Mouse (Mus musculus): ENCODE data around the gene Alg12.

DNA sequence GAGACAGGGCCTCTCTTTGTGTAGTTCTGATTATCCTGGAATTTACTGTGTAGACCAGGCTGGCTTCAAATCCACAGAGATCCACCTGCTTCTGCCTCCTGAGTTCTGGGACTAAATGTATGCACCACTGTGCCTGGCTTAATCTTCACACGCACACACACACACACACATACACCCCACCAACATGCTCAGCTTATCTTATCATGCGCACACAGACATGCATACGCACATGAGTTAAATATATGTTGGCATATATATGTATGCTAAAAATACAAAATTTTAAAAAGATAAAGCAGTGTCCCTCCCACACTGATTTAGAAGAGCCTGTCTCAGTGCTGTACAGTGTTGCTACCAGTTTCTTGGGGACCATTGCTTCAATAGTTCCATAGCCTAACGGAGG is 57.6 kb downstream of the Alg12 start:
- no peak for TF ChIP-seq CTCF (IDR thresholded peaks at IDR 0.05; ENCODE audit: low read depth)
- peak; percentile 96 for TF ChIP-seq EP300 (IDR thresholded peaks at IDR 0.05; ENCODE audit: low read depth)
